Mouse (Mus musculus): Measurements from ENCODE around the gene Fgfr3. TPM values are rescaled to one million over a fixed set of nuclear protein-coding genes. Genes with fewer than 3 reads are reported as not detected.

Fgfr3 gene
- 1 to 10 TPM; 2.4 to 3.8 TPM for total RNA-seq (2021)
- long read RNA-seq, experiment 1, partial matches to known transcripts, result 1 of 1 reads
- long read RNA-seq, experiment 1, other reads (novel, unspliced or antisense), result 0 of 1 reads
- long read RNA-seq, experiment 2, result 0 reads

DNA sequence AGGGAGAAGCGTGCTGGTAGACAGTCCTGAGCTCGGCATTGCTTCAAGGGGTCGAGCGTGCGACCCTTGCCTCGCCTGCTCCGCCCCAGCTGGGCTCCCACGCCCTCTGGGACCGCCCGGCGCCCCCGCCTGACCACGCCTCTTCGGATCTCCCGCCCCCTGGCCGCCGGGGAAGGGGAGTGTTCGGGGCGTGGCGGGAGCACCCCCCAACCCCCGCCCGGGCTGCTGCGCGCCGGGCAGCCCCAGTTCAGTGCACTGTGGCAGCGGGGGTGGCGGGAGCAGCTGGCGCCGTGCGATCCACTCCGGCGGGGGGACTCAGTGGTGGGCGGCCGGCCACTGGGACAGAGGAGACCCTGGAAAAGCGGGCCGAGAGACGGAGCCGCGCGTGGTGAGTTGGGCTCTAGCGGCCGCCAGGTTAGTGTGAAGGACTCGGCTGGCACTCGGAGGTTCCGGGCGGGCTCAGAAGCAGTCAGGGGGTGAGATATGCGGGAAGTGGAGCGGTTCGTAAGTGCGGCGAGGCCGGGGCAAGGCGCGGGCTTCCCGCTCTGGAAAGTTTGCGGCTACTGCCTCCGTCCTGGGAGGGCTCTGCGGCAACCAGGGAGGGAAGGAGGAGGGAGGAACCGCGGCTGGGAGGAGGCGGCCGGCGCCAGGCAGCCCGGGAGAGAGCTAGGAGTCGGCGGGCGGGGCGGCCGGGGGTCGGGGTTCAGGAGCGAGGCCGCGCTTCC is at the start of gene Fgfr3:
Gene Fgfr3, plus strand, starts transcription at position 134 of the 725 bp plus-strand sequence.
- peak; percentile 82 to 87 for DNase-seq

DNA sequence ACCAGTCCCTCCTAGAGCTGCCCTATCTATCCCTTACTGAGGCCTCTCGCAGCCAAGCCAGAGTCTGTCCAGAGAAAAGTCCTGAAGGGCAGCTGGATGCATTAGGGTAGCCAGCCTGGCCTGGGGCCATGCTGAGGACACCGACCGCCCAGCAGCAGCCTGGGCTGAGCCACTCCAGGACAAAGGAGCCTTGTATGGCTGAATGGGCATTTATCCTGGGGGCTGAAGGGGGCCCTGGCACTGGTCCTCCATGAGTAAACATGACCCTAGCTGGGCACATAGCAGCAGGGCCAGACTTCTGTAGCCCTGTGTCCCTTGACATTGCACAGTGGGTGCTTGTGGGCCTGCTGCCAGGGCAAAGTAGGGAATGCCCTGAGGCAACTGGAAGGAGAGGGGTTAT is 47.0 kb upstream of the Fgfr3 start:
- DNase-seq, result no peak

DNA sequence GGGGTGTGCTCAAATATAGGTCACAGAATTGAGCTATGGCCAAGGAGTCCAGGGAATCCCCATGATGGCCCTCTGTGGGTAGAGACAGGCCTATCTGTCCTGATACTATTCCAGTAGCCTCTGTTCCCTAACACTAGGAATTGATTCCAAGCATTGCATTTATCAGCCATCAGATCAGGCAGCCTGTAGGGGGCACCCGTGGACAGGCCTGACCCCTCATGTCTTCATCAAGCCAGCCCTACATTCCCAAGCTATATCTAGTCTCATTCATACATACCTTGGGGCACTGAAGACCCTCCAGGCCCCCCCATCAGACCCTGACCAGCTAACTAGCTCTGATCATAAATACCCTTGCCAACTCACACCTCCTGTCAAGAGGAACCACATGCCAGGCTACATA is 45.5 kb upstream of the Fgfr3 start:
- peak; percentile 56 to 74 for DNase-seq

DNA sequence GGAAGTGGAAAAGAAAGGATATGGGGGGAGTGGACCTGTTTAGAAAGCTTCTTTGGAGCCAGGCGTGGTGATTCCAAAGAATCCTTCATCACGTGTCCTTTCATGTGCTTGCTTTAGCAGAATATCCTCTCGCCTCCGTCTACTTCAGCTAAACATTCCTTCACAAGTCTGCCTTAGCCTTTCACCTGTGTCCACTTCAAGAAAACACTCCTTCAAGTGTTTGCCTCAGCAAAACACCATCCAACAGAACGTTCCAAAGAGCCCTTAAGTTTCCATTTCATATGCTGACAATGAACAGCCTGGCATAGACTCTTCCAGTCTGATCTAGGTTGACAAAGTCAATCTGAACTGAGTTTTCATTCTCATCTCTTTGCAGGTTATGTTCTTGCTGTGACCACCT is 43.2 kb upstream of the Fgfr3 start:
- no peak for DNase-seq

DNA sequence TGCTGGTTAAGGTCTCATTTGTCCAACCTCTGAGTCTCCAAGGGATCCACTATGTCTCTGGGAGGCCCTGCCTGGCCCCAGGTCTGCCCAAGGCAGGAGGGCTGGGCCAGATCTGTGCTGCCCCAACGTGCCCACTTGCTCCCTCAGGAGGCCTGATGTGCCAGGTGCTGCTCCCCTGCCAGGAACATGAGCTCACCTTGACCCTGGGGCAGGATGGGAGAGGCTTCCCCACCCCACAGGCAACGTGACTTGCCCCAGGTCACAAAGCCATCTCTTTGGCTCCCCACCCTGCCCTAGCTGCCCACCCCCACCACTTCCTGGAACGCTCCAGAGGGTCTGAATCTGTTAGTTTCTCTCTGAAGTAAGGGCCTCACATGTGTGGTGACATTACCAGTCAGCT is 40.4 kb upstream of the Fgfr3 start:
- no peak for DNase-seq

DNA sequence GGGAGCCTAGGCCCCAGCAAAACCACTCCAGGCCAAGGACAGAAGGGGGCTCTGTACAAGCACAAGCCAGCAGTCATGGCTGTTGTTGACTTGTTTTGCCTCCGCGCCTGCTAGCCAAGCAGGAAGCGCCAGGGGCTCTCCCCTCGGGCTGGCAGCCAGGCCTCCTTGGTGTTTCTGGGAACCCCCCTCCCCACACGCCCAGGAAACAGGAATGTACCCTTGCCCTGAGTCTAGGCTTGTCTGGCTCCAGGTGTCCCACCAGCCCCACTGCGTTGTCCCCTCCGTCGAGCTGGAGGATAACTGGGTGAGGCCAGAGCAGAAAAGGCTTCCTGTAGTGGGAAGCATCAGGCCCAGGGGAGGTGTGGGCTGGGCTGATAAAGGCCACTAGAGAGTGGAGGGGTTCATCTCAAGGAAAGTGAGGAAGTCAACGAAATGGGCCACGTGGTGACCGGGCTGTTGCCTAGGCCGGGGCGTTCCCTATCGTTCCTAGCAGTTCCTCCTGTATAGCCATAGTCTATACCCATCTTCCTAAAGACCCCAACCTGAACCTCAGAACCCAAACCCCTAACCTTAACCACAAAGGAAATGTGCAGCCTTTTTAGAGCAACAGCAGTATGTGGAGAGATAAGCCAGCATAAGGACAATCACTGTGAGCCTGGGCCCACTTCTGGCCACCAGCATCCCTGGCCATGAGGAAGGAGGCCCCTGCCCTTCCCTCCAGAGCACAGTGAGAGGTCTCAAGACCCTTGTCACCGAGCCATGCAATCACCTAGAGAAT is 39.7 kb upstream of the Fgfr3 start:
- DNase-seq, result no peak

DNA sequence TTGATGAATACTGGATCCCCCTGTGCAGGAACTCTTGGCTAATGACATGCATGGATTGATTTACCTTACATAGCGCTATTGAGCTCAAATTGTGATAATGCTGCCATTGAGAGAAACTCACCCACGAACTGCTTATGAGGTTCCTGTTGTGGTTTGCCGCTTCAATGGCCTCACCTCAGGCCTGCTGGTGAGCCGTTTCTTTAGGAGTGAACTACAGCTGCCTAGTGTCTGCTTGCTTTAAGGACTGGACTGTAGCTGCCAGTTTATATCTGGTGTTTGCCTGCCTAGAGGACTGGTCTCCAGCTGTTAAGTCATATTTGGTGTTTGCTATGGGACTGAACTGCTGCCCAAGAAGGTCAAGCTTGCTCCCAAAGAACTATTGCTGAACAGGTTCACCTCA is 38.5 kb upstream of the Fgfr3 start:
- DNase-seq, result no peak

DNA sequence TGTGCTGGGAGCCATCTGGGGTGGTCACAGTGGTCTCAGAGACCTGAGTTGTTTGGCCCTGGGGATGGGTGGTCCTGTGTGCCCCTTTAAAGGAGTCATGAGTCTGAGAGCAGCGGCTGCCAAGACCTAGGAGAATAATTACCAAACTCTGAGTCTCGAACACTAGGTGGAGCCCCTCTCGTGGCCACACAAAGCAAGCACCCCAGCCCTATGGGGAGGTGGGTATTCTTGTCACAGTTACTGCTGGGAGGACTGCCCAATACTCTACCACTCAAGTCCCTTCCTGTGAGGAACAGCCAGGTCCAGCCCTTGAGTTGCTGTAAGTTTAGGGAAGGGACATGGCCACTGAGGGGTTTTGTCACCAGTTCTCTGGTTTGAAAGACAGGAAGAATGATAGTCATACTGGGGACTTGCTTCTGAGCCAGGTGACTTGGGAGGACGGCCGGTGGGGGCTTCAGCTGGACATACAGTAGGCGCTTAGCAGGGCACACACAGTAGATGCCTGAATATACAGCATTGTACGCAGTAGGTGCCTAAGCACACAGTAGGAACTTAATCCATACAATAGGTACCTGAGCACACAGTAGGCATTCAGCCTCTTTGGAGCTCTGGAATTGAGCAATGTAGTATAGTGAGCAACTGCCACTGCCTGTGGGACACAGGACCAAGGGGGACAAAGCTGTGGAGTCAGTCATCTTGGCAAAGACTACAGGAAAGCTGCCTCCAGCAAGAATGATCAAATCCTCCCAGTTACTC is 37.4 kb upstream of the Fgfr3 start:
- peak; percentile 21 to 45 for DNase-seq

DNA sequence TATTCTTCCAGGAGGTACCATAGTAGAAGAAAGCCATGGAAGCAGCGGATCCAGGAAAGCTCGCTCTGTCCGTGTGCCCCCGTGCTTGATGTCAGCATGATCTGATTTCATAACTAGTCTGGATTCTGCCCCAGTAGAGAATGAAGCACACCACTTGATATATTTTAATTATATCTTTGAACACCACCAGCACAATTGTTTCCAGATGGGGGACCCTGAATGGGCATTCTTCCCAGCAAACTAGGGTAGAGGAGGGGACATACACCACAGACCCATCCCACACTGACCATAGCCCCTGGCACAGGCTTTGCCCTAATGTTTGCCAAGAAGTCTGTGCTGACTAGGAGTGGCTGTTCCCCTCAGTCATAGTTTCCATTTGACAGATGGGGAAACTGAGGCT is 36.5 kb upstream of the Fgfr3 start:
- DNase-seq, result no peak

DNA sequence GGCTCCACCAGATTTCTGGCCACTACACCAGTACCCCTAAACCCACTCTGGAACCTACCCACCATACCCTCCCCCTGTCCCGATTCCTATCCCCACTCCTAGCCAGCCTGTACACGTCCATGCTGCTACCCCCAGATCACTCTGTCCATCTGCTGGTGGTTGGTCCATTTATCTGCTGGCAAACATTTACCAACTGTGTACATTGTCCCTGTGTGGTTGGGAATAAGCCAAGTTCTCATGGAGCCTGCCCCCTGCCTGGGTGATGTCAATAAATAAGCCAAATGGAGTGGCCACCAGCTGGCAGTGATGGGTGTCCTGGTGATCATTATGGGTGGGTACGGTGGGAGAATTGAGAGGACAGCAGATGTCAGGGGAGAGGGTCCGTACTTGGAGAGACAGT is 34.3 kb upstream of the Fgfr3 start:
- no peak for DNase-seq

DNA sequence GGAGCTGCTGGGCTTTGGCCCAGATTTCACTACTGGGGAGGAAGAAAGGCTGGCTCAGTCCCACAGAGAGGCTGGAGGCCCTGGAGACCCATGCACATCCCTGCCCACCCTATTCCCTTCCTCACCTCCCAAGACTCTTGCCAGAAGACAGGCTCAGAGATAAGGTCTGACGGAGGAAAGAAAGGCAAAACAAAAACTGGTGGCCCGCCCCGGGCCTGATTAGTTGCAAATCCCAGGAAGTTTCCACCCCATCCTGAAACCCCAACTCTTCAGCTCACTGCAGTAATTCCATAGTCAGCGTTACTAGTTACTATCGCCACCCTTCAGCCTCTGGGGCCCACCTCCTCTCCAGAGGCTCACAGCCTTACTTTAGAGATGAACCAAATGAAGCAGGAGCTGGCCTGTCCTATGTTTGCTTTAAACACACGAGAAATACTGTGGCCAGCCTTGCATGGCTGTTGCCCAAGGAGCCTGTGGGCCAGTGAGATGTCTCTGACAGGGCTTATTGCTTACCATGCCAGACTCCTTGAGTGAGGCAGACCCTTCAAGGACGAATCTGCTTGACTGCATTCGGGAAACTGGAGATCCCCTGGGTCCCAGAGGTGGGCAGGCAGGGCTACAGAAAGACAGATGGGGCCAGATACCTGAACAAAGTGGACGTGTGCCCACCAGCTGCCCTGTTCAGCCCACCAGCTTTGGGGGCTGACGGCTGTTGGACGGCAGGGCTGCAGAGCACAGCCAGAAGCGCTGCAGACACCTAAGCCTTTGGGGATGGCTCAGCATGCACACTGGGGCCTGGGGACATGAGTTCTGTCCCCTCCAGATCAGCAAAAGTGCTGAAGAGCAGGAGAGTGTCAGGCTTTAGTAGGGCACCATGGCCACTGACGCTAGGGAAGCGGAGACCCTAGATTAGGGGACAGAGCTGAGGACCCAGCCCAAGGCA is 32.9 kb upstream of the Fgfr3 start:
- DNase-seq, result no peak

DNA sequence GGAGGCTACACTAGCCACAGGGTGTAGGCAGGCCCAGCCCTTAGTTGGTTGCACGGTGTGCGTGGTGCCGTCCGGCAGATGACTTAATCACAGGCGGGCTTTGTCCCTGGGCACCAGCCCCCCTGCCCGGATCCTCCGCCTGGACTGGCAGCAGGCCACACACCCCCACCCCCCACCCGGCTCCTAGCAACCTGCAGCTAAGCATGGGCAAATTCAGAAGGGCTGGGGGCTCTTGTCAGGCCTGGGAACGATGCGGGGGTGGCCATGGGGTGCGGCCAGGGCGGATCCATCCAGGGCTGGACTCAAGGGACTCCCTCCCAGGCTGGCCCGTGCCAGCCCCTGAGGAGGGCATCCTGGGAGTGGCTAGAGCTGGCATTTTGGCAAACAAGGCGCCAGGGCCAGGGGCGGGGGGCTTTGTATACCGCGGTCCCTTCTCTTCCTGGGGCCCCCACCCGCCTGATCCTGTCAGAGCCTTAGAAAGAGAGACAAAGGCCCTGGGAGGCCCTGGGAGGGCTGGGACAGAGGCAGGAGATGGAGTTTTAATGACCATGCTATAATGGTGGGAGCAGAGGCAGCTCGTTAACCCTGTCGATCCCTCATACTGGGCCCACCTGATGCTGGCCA is 32.1 kb upstream of the Fgfr3 start:
- DNase-seq, result no peak

DNA sequence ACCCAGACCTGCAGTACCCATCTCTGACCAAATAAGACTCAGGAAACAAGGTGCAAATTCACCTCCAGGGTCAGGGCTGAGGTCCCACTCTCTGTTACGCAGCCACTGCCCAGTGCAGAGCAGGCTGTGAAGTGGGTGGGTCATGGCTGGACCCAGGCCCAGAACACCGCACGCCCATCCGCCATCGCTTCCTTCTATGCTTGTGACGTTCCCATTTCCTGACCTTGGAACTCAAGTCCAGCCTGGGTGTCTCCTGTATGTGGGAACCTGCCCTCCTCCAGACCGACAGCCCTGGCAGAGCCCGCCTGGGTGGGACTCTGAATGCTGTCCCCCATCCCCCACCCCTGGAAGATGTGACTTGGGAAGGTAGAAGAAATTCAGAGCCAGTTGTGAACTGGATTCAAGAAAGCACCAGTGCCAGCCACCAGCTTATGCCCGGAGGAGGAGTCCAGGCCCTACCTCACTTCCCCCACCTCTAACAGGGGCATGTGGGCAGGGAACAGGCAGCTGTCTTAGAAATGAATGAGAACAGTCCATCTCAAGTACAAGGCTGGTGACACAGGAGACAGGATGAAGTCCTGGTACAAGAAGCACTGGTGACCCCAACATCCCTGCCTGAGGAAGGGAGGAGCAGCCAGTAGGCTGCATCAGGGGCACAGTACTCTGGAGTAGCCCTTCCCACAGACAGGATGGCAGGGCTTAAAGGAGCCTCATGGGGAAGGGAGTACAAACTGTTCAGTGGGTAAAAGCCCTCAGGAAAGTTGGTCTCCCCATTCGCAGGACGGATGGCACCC is 31.4 kb upstream of the Fgfr3 start:
- peak; percentile 16 to 27 for DNase-seq

DNA sequence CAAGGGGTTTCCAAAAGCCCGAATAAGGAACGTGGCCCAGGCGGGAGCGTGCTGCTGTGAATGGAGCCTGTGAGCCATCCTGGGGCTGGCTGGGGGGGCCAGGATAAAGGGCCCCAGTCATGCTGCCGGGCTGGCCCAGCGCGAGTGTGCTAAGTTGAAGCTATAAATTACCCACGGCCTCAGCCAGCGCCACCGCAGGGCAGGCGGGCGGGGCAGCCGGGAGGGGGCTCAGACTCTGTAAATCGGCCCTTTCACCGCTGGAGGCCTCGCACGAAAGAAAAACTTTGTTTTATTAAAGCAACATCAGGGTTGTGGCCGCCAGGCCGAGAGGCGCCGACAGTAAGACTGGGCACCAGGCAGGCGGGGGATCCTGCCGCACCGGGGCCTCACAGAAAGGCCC is 29.1 kb upstream of the Fgfr3 start:
- peak in 1 of 2 experiments; percentile 22 for DNase-seq

DNA sequence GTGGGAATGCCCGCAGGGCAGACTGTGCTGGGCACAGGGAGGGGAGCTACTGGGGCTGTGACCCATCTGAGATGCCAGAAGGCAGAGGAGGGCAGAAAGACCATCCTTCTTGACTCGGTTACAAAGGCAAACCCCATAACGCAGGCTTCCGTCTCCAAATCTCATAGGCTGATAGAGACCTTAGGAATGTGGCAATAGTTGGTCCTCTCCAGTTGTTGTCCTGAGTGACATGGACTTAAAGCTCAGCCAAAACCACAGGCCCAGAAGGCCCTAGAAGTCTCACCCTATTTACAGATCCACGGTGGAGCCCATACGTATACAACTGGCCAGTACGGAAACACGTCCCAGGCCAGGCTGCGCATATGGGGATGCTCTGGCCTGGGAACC is 27.0 kb upstream of the Fgfr3 start:
- DNase-seq, result no peak

DNA sequence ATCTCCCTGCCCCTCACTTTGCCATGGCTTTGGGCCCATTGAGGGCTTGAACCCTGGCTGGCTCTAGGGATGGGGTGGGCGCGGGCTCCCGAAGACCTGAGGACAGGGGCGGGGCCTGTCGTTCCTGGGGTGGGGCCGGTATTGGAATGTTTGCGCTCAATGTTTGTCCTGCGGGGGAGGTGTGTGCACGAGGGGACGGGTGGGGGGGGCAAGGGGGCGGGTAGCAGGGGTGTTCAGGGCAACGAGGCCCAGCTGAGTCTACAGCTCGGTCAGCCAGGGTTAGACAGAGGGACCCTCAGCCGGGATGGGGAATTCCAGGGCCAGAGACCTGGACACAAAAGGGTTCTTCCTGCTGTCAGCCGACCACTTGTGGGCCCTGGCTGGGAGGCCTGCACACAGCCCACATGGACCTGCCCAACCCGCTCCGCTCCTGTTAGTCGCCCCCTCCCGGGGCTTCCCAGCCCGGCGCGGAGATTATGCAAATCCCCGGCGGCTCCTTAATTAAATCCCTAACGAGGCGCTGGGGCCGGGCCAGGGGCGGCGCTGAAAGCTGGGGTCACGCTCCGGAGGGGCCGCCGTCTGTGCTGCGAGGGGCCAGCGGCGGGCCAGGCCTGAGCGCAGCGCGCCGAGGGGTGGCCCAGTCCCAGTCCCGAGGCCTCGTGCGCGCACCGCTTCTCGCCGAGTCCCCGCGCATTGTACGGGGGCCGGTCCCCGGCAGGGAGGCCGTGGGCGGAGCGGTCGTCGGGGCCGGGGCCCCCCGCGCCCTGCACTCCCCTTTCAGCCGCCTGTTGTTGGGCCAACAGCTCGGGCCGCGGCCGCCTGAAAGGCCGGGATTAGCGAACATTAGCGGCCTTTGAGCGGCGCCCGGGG is 26.4 kb upstream of the Fgfr3 start:
- peak; percentile 34 to 46 for DNase-seq

DNA sequence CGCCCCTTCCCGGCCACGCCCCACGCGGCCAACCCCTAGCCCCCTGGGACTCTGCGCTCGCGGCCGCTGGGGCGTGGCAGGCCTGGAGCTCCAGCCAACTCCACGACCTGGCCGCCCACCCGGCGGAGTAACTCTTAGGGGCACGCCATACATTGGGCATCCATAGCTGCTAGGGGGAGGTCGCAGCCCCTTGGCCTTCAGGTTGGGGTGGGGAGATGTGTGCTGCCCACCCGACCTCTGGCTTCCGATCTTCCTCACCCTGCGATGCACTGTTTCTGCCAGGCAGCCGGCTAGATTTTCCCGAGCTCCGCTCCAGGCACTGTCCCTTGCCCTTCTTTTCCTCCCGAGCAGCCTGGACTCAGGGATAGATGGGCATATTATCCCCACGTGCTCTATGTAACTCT is 25.8 kb upstream of the Fgfr3 start:
- no peak for DNase-seq

DNA sequence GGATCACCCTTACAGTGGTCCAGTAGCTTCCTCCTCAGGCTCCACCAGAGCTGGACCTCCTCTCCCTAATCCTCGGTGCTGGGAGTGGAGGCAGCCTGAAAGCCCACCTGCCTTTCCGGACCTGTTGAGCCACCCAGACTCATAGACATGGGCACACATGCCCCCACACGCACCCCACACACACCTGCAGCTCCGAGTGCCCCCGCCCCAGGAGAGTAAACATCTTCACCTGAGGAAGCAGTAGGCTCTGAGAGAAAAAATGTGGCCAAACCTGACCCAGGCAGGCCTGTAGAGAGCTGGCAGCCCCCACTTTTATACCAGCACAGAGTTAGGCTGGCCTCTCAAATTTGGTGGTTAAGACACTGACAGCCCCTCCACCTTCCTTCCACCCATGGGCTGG is 25.0 kb upstream of the Fgfr3 start:
- DNase-seq, result no peak

DNA sequence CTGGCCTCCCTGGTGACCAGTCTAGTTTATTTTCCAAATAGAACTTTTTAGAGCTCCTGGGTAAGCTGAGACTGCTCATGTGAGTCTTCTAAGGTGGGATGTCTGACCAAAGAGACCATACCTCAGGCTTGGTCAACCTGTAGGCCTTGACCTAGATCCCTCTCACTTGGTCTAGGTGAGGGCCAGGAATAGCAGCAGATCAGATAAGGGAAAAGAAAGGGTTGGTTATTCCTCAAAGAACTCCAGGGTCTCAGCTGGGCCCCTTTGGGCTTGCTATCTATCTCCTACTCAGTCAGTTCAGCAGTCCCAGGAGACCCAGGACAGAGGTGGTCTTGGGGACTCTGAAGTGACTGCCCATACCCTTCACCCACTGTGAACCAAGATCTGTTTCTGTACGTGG is 23.9 kb upstream of the Fgfr3 start:
- DNase-seq, result no peak

Data from adrenal gland, postnatal 36 days (tissue).